Mouse (Mus musculus) heart, embryonic 12.5 days (tissue): ENCODE results near the gene Tor2a. TPM values are rescaled to one million over a fixed set of nuclear protein-coding genes. Genes with fewer than 3 reads are reported as not detected.

Experiments
- ATAC-seq: fragments of 200-750 bp; cut with Nextera tagmentation; 2 replicates; pipeline ENCODE4 v1.8.0; 2017; ENCODE audit warnings: moderate TSS enrichment, moderate library complexity; ENCODE audit not compliant: insufficient number of reproducible peaks, low FRiP score
- H3K27ac ChIP-seq: fragments of 300-500 bp; sonication (generic); 2 replicates; pipeline ENCODE4 v1.5.1; 2016; ENCODE audit warnings: mild to moderate bottlenecking, moderate library complexity; ENCODE audit not compliant: poor library complexity, severe bottlenecking
- H3K27me3 ChIP-seq: fragments of 300-500 bp; sonication (generic); replicated peaks from 2 replicates; pipeline ENCODE4 v1.6.1; 2016; ENCODE audit warnings: mild to moderate bottlenecking, moderate library complexity
- H3K36me3 ChIP-seq: fragments of 300-500 bp; sonication (generic); 2 replicates; pipeline ENCODE4 v1.6.1; 2016; ENCODE audit warnings: mild to moderate bottlenecking, moderate library complexity
- H3K4me1 ChIP-seq: fragments of 300-500 bp; sonication (generic); replicated peaks from 2 replicates; pipeline ENCODE4 v1.6.1; 2016; ENCODE audit warnings: mild to moderate bottlenecking
- H3K4me2 ChIP-seq: fragments of 300-500 bp; sonication (generic); 2 replicates; pipeline ENCODE4 v1.6.1; 2016; ENCODE audit warnings: mild to moderate bottlenecking, moderate library complexity
- H3K4me3 ChIP-seq: fragments of 300-500 bp; sonication (generic); 2 replicates; pipeline ENCODE4 v1.5.1; 2016; ENCODE audit warnings: mild to moderate bottlenecking
- H3K9ac ChIP-seq: fragments of 300-500 bp; sonication (generic); 2 replicates; pipeline ENCODE4 v1.6.1; 2016; ENCODE audit warnings: mild to moderate bottlenecking, moderate library complexity
- H3K9me3 ChIP-seq: fragments of 300-500 bp; sonication (generic); replicated peaks from 2 replicates; pipeline ENCODE4 v1.6.1; 2016; ENCODE audit warnings: mild to moderate bottlenecking, moderate library complexity
- WGBS: fragments of 180-500 bp; shearing (Covaris S2); methylation state at CpG from one replicate; pipeline ENCODE4 v1.1.7; 2016; 5-methylcytosine and 5-hydroxymethylcytosine counted together
- polyA plus RNA-seq: library from polyadenylated mRNA; unstranded; fragments of >200 nt; fragmentation: Nextera tagmentation; extraction: Ambion mirVana; gene quantifications from 2 replicates; pipeline ENCODE4 v1.2.1, GENCODE M21; 2016

Tor2a gene
- polyA plus RNA-seq, 1 experiment from 2014 or later = 39.3 TPM

- no peak for ATAC-seq
- Histone ChIP-seq H3K4me3 (no peak overlapping the region), H3K4me2 (no peak overlapping the region), H3K9me3 (no peaks in the 10 kb centered on the region), H3K36me3 (peaks cover 34% of the 10 kb centered on the region), H3K27ac (no peak overlapping the region), H3K27me3 (no peaks in the 10 kb centered on the region), H3K4me1 (peaks cover 7% of the 10 kb centered on the region), H3K9ac (no peak overlapping the region)
- WGBS = 73% methylated on average over 3 of the region's 3 CpGs
Measured at GRCm38 (mm10) chr2:32763353-32763752, 6.3 kb downstream of the Tor2a start.

DNA sequence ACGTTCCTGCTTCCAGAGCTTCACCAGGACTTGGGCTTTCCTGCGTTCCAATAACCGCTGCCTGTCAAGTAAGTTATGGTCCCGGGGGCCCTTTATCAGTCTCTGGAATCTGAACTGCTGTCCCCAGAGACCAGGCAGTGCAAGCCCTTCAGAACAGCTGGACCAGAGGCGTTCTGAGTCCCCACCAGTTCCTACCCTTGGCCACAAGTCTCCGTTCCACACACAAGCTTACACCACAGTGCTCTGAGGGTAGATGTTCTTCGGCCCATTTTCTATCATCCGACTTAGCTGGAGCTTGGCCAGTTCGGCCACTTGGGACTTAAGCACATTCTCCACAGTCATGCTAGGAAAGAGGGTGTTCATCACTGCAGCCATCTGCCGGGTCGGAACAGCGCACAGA lies 10.2 kb downstream of the Tor2a start:
- H3K4me3 ChIP-seq = no peak overlapping the region
- no peaks in the 10 kb centered on the region for H3K9me3 ChIP-seq

DNA sequence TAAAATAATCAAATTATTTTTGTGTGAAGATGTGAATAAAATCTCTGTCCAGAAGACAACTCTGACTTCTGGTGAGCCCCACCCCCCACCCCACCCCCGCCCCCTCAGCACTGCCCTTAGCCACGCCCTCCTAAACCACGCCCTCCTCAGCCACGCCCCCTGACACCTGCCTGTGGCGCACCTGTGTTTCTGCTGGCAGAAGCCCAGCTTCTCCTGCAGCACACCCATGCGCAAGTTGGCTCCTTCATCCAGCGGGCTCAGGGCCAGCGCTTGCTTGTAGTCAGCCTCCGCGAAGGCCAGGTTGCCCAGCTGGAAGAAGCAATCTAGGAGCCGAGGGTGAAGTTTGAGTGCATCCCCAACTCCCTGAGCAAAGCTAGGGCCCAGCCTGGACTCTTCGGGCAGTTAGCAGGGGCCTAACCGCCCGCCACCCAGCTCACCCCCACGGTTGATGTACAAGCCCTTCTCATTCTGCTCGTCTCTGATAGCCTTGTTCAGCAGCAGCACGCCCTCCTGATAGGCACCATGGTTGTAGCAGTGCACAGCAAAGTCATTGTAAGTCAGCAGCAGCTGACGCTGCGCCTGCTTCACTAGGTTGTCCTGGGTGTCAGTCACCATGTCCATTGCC lies 11.7 kb downstream of the Tor2a start:
- Histone ChIP-seq H3K27me3 (no peaks in the 10 kb centered on the region), H3K4me3 (no peak overlapping the region), H3K4me1 (peaks cover 8% of the 10 kb centered on the region), H3K27ac (no peak overlapping the region), H3K4me2 (no peak overlapping the region), H3K36me3 (no peaks in the 10 kb centered on the region), H3K9me3 (no peaks in the 10 kb centered on the region), H3K9ac (no peak overlapping the region)
- ATAC-seq = no peak
- WGBS = 44% methylated on average over 19 of the region's 19 CpGs

More for the DNA sequence above, 10.2 kb downstream of the Tor2a start:
- Histone ChIP-seq H3K4me1 (peaks cover 8% of the 10 kb centered on the region), H3K36me3 (peaks cover 12% of the 10 kb centered on the region; the same call in 1 of the 2 replicates), H3K27ac (no peak overlapping the region), H3K4me2 (no peak overlapping the region), H3K27me3 (no peaks in the 10 kb centered on the region), H3K9ac (no peak overlapping the region)
- ATAC-seq = no peak
- 72% methylated on average over 12 of the region's 12 CpGs for WGBS

DNA sequence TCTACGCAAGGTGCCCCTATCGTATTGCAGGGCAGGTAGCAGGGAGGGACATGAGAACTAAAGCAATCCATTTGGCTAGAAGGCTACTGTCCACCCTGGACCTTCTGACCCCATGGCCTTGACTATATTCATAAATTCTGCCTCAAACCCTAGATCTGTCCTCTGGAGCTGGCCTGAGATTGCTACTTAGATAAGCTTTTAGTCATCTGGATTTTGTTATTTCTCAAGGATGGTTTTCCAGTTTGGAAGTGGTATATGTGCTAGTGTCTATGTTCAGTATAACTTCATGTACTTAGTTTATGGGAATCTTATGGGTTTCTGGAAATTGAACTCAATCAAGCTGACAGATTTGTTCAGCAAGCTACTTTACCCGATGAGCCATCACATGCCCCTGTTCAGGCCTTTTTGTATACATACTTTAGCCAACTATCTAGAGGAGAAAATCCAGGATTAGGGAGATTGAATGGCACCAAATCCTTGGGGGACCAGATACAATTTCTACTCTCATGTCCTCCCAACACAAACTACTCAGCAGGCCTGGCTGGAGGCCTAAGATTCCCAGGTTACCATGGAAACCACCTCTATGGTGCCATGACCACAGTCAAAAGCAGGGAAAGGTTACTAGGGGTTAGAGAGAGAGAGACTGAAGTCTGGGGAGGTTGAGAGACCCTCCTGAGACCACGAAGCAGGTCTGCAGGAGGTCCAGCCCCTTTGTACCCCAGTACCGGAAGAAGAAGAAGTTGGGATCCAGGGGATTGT lies 12.5 kb downstream of the Tor2a start:
- no peaks in the 10 kb centered on the region for H3K27me3 ChIP-seq
- H3K36me3 ChIP-seq = no peaks in the 10 kb centered on the region
- H3K4me1 ChIP-seq = peaks cover 8% of the 10 kb centered on the region
- H3K4me3 ChIP-seq = no peak overlapping the region
- no peak for ATAC-seq
- 83% methylated on average over 5 of the region's 5 CpGs for WGBS
- H3K9ac ChIP-seq = no peak overlapping the region
- H3K4me2 ChIP-seq = no peak overlapping the region
- H3K9me3 ChIP-seq = no peaks in the 10 kb centered on the region
- no peak overlapping the region for H3K27ac ChIP-seq

DNA sequence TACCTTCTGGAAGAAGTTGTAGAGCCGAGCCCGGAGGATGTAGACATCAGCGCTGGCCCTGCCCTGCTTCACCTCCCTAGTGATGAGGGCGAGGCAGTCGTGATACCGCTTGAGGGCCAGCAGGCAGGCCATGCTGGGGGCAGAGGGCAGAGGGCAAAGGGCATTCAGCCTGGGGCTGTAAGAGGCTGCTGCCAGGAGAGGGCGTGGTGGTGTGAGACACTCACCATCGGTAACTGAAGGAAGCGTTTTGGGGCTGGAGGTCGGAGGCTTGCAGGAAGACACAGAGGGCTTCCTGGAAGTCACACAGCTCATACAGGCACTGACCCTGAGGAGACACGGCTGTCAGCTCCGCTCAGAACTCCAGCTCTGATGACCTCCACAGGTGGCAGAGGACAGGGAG lies 14.9 kb downstream of the Tor2a start:
- peaks cover 3% of the 10 kb centered on the region; the same call in 1 of the 2 replicates for H3K27me3 ChIP-seq
- no peak overlapping the region for H3K9ac ChIP-seq
- H3K4me2 ChIP-seq = no peak overlapping the region
- 19% methylated on average over 12 of the region's 12 CpGs for WGBS
- no peaks in the 10 kb centered on the region for H3K9me3 ChIP-seq
- no peak overlapping the region for H3K4me3 ChIP-seq
- no peak for ATAC-seq
- no peak overlapping the region for H3K27ac ChIP-seq
- no peaks in the 10 kb centered on the region for H3K36me3 ChIP-seq
- H3K4me1 ChIP-seq = peaks cover 20% of the 10 kb centered on the region

DNA sequence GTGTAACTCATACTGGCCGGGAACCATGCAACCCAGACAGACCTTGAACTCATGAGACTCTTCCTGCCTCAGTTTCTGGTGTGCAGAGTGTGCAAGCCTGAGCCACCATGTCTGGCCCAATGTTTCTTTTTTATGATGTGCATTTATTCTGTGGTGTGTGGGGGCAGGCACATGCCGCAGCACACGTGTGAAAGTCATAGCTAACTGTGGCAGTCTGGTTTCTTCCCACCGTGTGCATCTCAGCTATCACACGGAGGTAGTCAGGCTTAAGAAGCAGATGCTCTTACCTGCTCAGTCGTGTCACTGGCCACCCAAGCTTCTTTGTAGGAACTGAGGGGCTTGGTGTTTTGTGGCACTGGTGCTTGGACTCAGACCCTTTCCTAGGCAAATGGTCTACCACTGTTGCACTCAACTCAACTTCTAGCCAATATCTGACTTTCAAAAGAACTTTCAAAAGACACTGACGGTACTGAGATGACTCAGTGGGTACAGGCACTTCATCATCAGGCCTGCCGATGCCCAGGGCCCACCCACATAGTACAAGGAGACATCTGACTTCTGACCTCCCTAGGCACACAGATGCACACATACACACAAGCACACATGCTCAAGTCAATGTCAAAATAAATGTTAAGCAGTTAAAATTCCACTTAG lies 15.7 kb downstream of the Tor2a start:
- Histone ChIP-seq H3K9ac (no peak overlapping the region), H3K36me3 (no peaks in the 10 kb centered on the region), H3K4me1 (peaks cover 20% of the 10 kb centered on the region), H3K9me3 (no peaks in the 10 kb centered on the region), H3K4me3 (no peak overlapping the region), H3K27ac (no peak overlapping the region), H3K4me2 (no peak overlapping the region), H3K27me3 (peaks cover 6% of the 10 kb centered on the region; the same call in 1 of the 2 replicates)
- WGBS = 81% methylated on average over 8 of the region's 8 CpGs
- no peak for ATAC-seq

DNA sequence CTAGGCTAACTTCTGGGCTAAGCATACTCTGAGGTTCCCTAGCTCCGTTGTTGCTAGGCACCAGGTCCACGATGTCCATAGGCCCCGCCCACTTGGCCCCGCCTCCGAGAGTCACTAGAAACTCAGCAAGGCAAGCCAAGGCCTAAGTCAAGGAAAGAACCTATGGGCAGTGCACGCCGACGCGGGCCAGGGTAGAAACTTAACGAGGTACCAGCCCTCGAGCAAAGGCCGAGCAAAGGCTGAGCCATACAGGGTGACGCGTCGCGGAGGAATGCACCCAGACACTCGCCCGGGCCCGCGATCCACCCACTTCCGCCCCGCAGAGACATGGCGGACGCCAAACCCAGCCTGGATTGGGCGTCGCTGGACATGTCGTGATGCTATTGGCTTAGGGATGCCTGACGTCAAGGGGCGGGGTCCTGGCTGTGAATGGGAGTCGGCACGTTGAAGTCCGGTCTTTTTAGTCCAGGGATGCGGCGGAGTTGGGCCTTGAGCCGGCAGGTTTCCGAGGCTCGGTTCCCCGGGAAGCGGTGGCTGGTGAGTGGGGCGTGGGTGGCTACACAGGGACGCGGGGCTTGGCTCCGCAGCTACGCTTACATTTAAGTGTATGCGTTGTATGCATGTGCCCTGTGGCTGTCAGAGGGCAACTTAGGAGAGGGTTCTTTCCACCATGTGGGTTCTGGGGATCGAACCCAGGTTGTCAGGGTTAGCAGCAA lies 18.5 kb downstream of the Tor2a start, which contains the start of the genes Ttc16 and Ptrh1:
Ttc16 (minus strand) TSS at position 275 of the 716 bp plus-strand sequence.
Ptrh1 (plus strand) TSS at position 428 of the 716 bp plus-strand sequence.
- H3K27me3 ChIP-seq = peaks cover 6% of the 10 kb centered on the region; the same call in 1 of the 2 replicates
- peaks cover 20% of the 10 kb centered on the region for H3K4me1 ChIP-seq
- H3K9ac ChIP-seq = peak within 1 kb of the TSS; percentile 58
- H3K4me3 ChIP-seq = peak within 1 kb of the TSS; percentile 63
- H3K4me2 ChIP-seq = peak within 1 kb of the TSS; percentile 85
- no peak within 1 kb of the TSS for H3K27ac ChIP-seq
- peak; percentile 95 for ATAC-seq
- H3K9me3 ChIP-seq = no peaks in the 10 kb centered on the region
- WGBS = under 1% methylated on average over 46 of the region's 46 CpGs
- no peaks in the 10 kb centered on the region for H3K36me3 ChIP-seq

DNA sequence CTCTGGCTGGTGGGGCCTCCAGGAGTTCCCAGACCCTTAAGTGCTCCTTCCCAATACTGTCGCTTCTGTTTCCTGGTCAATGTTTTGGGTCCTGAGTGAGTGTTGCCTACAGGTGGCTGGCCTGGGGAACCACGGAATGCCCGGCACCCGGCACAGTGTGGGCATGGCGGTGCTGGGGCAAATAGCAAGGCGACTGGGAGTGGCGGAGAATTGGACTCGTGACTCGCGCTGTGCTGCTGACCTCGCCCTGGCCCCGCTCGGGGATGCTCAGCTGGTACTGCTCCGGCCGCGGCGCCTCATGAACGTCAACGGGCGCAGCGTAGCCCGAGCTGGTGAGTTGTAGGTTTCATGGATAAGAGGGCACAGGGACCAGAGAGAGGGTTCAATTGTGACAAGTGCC lies 19.2 kb downstream of the Tor2a start:
- H3K4me2 ChIP-seq = peak overlapping the region; percentile 85
- H3K9me3 ChIP-seq = no peaks in the 10 kb centered on the region
- no peak overlapping the region for H3K27ac ChIP-seq
- H3K4me3 ChIP-seq = peak overlapping the region; percentile 63
- 28% methylated on average over 22 of the region's 22 CpGs for WGBS
- ATAC-seq = no peak
- H3K9ac ChIP-seq = peak overlapping the region; percentile 58
- H3K36me3 ChIP-seq = no peaks in the 10 kb centered on the region
- H3K27me3 ChIP-seq = peaks cover 6% of the 10 kb centered on the region; the same call in 1 of the 2 replicates
- peaks cover 20% of the 10 kb centered on the region for H3K4me1 ChIP-seq

DNA sequence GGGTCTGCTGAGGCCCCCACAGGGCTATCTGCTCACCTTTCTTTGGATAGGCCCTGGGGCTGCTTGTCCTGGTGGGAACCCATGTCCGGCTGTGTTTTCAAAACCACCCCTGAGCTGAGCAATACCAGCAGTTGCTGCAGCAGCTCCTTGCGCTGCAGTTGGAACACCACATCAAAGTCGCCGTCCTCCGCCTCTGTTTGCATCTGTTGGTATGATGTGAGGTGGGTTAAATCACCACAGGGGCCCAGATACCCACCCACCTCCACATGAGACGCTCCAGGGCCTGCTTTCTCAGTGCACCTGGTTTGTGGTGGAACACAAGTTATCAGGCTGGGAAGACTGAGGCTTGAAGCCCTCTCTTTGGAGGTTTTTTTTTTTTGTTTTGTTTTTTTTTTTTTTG lies 21.0 kb downstream of the Tor2a start:
- no peak for ATAC-seq
- no peak overlapping the region for H3K9ac ChIP-seq
- 90% methylated on average over 6 of the region's 6 CpGs for WGBS
- peaks cover 6% of the 10 kb centered on the region; the same call in 1 of the 2 replicates for H3K27me3 ChIP-seq
- no peak overlapping the region for H3K27ac ChIP-seq
- peaks cover 12% of the 10 kb centered on the region for H3K4me1 ChIP-seq
- no peak overlapping the region for H3K4me2 ChIP-seq
- no peak overlapping the region for H3K4me3 ChIP-seq
- H3K9me3 ChIP-seq = no peaks in the 10 kb centered on the region
- H3K36me3 ChIP-seq = no peaks in the 10 kb centered on the region

- 14% methylated on average over 8 of the region's 8 CpGs for WGBS
- Histone ChIP-seq H3K9me3 (no peaks in the 10 kb centered on the region), H3K4me1 (peaks cover 16% of the 10 kb centered on the region), H3K27ac (no peak overlapping the region), H3K27me3 (peaks cover 6% of the 10 kb centered on the region; the same call in 1 of the 2 replicates), H3K4me2 (no peak overlapping the region), H3K4me3 (no peak overlapping the region), H3K9ac (no peak overlapping the region), H3K36me3 (no peaks in the 10 kb centered on the region)
- ATAC-seq = no peak
Measured at GRCm38 (mm10) chr2:32779131-32779530, 22.1 kb downstream of the Tor2a start.
